Mouse (Mus musculus) T-helper 1 cell (primary cell): ENCODE results near the gene Tes3-ps.

Experiments used
- in situ Hi-C: fragments of 300-600 bp; cut with MboI, MseI; formaldehyde crosslinking; loops from one replicate; pipeline ENCODE4 v1.15.1; 2025; ENCODE audit warnings: high pct_unique_total_duplicates

Gene Tes3-ps

DNA sequence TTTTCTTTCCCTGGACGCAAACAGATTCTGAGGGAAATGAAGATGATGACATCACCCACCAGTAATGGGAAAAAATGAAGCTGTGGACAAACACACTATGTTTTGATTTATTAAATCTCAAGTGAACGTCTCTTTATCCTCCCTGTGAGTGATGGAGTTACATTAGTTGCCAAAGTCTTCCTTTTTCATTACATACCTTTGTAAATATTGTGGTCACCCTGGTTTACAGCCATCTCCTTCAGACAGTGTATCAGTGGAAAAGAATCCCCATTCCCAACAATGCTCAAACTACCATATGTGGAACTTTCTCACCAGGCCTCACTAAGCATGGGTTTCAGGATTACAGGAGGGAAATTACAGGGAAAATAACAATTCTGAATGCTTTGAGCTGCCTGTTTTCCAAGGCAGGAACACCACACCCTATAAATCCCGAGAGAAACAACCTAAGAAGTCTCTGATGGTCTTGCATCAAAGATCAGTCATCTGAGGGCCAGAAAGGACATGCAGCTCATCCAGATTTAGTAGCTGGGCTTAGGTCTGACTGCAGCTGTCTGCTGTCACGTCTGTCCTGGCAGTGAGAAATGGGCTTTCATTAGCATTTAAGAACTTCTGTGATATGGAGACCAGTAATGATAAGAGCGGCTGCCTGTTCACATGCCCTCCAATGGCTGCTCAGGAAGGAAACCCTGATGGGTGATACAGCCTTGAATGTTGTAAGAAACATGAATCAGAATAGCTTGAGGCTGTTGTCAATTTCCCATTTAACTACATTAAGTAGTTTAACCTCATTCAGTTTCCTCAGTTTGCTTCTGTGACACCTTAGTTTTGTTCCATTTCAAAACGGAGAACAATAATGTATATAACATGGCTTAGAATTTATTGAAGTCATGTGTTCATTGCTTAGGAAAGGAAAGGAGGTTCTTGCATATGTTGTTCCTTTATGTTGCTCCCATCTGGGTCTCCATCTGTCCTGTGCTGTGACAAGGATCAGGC is at the start of gene Tes3-ps:
Gene Tes3-ps, plus strand, starts transcription at position 943 of the 993 bp plus-strand sequence.
- in situ Hi-C loops: no loop called here

DNA sequence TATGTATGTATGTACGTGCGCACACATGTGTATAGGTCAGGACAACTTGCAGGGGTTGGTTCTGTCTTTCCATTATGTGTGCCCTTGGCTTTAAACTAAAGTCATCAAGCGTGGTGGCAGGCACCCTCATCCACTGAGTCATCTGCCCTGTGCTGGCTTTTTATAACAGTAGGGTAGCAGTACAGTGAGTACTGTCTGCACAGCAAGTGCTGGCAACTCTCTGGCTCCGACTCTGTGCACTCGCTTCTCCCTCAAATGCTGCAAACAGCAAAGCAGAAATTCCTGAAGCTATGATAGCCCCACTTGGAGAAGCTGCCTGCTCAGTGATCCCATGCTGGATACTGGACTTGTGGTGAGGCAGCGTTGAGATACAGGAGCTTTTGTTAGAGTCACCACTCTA is 48.7 kb upstream of the Tes3-ps start:
- in situ Hi-C loops: no loop called here

DNA sequence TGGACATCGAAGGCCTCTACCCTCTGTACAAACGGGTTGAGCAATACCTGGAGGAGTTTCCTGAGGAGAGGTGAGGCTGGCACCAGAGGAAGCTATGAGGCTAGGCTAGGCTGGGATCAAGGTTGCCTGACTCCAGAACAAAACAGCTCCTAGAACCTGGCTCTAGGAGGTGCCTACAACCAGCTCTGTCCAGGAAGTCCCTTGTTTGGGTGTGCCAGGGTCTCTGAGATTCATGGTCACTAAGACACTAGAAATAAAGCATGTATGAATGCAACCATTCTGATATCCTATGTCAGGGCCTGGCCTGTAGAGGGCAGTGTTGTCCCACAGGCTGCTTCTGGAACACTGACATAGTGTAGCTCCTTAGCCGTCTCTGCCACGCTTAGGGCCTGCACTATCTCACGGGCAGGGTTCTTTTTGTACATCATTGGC is 43.8 kb upstream of the Tes3-ps start:
- in situ Hi-C loops: no loop called here

DNA sequence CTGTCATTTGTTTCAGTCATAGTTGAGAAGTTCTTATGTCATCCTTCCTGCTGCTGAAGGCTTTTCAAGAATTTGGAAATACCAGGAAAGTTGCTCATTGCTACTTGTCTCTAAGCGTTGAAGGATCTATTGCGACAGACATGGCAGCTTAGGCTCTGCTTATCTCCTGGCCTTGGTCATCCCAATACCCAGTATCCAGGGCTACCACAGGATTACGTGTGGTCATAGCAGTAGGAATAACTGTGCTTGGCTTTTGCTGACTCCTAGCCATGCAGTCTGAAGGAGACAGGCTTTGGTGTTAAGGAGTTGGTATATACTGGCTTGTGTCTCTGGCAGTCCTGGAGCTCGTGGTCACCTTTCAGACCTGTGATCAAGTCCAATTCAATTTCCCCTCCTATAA is 32.8 kb upstream of the Tes3-ps start:
- in situ Hi-C loops: loop anchor here (10.0 kb wide), 1 partner anchor 185 kb away; no protein-coding TSS in a partner anchor

DNA sequence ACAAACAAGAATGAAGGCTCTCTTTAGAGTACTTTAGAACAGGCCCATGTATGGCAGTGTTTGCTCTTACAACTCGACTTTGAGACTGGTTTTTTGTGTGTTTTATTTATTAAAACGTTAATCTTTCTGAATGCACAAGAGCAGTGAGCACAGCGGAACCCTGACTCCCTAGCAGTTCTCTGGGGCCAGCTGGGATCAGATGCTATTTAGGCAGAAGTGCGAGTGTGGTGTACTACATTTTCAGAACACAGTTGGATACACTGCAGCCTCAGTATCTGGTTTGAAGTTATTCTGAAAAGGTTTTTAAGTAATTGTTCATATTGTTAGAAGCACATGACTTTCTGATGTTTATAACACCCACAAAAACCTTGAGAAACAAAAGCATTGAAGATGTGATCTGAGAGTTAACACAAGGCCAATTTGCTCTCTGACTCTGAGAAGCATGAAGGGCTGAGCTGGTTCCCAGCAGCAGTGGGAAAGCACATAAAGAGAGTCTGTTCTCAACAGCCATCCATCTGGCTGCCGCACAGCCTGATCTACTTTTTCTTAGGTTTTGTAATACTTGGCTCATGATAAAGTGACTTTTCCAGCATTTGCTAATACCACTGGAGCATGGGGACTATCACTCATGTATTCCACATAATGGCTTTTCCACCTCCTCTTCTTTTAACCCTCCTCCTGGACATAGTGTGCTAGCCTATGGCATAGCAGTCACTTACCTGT is 32.3 kb upstream of the Tes3-ps start:
- in situ Hi-C loops: loop anchor here (10.0 kb wide), 1 partner anchor 184 kb away; no protein-coding TSS in a partner anchor

DNA sequence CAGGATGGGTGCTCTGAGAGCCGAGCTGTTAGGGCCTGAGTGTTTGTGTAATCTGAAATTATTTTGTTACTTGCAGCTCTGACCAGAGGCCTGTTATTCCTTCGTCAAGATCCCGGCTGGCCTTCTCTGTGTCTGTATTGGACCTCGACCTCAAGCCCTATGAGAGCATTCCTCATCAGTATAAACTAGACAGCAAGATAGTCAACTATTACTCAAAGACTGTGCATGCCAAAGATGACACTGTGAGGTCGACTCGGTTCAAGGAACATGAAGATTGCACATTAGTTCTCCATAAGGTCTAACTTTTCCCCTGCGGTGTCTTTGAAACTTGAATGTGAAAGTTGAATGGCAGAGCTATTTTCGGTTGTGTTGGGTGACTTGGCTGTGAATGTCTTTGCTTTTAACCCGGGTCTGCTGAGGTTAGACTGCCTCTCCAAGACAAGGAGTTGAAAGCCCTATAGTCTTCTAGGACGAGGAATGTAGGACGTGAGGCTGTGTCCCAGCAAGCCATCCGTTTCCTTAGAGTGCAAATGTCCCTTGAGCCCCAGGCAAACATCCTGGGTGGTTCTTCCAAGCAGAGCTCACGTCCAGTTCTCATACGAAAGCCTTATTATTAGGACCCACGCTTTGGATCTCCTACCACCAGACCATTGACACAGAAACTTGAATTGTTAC is 31.5 kb upstream of the Tes3-ps start:
- in situ Hi-C loops: loop anchor here (10.0 kb wide), 1 partner anchor 183 kb away; no protein-coding TSS in a partner anchor

DNA sequence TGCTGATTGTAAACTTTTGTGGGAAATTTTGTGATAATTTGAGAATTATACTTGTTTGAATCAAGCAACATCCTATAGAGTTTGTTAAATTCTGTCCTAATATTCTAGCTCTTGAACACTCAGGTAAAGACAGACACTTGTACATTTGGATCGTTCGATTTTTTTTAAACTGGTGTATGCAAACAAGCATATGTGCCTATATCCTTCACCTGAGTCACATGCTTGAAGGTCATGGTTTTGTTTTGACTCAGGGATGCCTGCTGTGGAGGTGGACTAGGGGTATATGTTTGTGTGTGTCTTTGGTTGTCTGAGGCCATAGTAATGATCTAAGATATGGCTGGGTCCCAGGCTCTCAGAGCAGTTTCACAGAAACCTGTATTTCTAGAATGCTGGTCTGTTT is 30.2 kb upstream of the Tes3-ps start:
- in situ Hi-C loops: loop anchor here (10.0 kb wide), 1 partner anchor 182 kb away; no protein-coding TSS in a partner anchor

DNA sequence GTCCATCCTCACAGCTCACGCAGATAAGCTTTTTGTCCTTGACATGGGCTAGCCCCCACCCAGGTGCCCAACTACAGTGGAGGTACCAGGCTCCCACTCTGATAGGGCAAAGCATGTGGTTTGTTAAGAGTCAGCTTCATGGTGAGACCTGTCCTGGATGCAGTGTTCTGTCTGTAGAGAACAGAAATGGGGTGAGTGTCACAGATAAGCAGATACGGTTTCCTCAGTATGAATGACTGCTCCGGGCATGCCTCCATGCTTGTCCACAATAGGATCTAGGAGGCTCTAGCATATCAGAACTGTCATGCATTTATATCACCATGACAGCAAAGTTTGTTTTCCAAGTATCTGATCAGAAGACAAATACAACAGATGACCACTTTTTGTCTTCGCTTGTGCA is 27.2 kb upstream of the Tes3-ps start:
- in situ Hi-C loops: loop anchor here (10.0 kb wide), 1 partner anchor 179 kb away; no protein-coding TSS in a partner anchor

DNA sequence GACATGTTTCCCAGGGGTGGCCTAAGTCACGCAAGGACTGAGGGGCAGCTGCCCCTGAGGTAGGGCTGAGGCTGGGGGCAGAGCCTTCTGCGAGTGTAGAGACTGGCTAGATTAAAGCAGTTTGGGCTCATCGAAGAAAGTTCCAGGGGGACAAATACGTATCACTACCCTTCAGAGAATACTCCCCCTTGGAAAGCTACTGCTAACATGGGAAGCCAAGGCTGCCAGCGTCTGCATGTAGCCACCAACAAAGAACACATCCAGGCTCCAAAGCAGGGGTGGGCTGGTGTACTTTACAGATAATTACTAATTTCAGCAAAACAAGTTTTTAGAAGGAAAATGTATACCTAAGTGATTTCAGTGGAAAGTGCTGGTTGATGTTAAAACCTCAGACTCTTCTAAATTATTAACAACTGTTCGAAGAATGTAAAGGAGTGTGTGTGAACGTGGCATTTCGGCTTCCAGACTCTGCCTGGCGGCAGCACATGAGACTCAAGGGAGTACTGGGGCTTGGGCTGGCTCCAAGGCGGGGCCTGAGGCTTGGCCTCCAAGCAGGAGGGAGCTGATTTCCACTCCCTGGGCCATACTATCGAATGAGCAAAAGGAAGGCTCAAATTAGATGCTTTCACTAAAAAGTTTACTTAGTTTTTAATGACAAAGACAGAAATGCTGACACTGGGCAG is 26.6 kb upstream of the Tes3-ps start:
- in situ Hi-C loops: loop anchor here (10.0 kb wide), 1 partner anchor 178 kb away; no protein-coding TSS in a partner anchor

DNA sequence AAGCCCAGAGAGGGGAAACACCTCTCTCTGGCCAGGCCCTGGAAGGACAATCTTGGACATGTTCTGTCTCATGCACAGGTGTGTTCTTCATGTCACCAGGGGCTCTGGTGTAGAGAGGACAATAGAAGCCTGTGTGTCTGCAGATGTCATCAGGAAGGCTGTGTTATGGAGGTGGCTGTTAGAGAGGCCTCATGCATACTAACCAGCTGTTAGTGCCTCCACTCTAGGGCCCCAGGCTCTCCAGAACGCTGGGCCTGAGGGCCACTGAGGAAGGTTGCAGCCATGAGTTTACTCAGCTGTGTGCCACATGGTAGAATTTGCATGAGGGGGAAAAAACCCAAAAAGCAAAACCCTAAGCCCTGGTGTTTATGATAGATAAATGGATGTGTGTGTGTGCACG is 25.5 kb upstream of the Tes3-ps start:
- in situ Hi-C loops: loop anchor here (10.0 kb wide), 1 partner anchor 177 kb away; no protein-coding TSS in a partner anchor

DNA sequence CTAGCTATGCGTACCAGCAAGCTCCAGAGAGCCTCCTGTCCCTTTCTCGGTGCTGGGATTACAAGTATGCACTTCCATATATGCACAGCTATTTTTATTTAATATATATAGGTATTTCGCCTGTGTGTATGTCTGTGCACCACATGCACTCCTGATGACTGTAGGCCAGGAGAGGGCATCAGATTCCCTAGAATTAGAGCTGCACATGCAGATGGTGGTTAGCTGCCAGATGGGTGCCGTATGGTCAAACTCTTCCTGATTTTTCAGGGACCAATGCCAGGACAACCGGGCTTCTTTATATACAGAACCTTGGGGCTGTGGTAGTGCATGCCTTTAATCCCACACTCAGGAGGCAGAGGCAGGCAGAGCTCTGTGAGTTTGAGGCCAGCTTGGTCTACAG is 24.1 kb upstream of the Tes3-ps start:
- in situ Hi-C loops: loop anchor here (10.0 kb wide), 1 partner anchor 176 kb away; no protein-coding TSS in a partner anchor

DNA sequence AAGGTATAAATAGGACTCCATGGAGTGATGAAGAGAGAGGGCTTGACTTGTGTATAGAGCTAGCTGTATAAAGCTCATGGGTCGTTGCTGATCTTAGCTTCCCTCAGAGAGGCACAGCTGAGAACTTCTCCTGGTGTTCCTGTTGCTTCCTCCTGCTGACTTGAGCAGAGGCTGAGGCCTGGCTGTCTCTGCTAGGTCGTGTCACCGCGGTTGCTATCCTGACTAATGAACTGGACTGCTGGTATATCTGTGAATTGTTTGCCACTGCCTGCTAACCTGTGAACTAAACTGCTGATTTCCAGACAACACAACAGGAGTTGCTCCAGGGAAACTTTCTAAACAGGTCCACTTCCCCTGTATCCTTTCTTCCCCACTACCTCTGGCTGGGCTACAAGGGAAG is 22.8 kb upstream of the Tes3-ps start:
- in situ Hi-C loops: no loop called here

DNA sequence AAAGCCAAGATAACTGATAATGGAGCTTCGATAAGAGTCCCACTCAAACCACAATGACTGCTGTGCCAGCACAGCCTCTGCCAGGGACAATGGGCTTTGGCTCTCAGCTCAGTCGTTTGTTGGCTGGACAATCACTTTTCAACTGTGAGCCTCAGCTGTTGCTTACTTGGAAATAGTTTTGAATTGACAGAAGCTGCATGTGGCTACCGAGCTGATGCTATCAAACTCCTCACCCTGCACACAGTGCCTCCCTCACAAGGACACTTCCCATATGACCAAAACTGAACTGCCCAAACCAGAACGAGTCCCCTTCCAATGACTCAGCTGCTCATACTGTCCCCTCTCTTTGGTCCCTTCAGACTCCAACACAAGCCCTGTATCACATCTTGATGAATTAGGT is 22.3 kb upstream of the Tes3-ps start:
- in situ Hi-C loops: no loop called here

DNA sequence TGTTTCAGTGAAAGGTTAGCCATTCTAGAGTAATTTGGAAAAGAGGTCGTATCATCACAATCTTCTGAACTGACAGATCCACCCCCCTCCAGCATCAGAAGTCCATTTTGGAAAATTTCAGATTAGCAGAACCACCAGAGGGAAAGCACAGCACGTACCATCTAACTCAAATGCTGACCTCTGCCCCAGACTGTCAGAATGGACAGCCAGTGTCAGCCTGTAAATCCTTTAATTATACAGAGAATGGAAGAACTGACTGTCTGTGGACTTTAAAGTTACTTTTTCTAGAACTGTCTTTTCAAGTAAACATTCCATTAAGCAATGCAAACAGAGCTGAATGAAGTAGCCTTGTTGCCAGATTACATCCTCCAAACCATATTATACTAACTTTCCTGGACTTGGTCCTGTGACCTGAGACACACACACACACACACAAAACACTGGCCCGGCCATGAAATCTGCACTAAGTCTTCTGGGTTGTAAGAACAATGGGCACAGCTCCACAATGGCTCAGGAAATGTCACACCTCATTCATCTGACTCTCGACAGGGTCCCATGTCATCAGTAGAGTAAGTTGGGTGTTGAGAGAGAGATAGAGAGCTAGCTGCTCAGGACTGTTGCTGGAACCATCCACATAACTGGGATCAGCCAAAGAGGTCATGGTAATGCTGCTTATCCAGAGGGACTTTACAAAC is 21.0 kb upstream of the Tes3-ps start:
- in situ Hi-C loops: no loop called here

DNA sequence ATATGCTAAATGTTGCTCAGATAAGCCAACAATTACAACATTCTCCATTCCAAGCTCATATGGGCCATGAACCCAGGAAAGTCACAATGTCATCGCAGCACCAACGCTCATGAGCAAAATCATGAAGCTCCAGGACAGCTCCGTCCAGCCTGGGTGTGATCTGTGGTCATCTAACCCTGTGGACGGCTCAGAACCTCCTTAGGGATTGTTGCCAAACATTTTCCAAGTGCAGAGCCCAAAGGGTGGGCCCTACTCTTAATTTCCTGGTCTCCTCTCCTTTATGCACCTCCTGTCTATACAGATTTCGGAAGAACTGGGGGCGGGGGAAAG is 20.5 kb upstream of the Tes3-ps start:
- in situ Hi-C loops: no loop called here

DNA sequence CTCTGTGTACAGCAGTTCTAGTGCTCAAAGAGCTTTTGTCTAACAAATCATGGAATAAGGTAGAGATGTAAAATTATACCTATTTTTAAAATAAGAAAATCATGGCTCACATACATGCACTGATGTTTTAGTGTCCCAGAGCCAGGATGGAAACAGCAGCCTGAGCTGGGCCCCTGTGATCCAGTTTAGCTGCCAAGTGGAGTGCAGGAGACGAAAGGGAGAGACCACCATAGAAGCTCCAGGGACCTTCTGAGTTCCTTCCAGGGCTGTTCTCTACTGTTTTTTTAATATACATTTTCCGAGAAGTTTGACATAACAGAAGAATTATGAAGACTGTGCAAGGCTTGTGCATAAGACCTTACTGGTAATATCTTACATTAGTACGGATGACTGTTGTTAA is 15.2 kb upstream of the Tes3-ps start:
- in situ Hi-C loops: no loop called here

DNA sequence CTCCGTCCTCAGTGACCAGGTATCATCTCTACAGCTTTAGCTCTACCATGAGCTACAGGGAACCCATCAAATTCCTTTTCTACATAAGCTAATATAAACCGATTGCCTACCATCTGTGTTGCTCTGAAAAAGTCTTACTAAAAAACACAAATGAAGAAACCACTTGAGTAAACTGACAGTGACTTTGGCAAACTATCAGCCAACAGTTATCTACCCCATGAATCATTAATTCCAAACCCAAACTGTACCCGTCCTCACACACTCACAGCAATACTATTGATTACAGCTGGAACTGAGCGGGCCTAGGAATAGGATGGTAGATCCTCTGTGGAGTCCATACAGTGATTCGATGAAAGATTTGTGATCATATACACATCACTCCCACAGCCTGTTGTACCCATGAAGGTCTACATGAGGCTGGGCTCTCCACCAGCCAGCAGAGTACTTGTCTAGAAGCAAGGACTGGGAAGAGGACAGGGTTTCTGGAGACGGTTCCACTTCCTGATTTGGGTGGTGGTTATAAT is 14.2 kb upstream of the Tes3-ps start:
- in situ Hi-C loops: no loop called here

DNA sequence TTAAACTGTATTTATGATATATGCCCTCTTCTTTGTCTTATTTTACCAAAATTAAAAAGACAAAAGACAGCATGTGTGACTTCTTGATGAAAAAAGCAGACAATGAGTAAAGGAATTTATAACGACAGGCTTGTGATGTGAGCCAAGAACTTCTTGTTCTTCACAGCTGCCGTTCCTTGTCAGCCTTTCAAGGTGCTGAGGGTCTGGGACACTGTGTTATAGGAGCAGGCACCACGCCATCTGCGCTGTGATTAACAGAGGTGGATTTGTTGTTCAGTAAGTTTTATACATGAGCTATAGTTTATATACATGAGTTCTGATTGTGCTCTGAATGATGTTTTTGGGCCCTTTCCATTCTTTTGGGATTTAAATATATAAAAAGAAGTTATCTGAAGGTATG is 13.7 kb upstream of the Tes3-ps start:
- in situ Hi-C loops: no loop called here

DNA sequence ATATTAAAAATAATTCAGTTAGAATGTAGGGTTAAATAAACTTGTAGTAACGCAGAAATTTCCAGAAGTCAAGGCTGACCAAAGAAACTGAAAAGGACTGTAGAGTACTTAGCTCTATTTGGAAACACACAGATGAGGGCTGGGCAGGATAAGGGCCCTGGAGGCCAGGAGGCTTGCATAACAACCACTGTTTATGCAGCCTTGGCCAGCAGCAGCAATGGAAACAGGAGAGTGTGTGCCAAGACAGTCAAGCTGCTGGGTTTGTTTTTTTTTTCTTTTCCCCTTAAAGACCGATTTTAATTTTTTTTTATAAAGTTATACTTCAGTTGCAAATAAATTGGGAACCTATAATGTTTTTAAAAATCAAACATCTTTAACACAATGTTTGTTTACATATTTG is 13.1 kb upstream of the Tes3-ps start:
- in situ Hi-C loops: no loop called here

DNA sequence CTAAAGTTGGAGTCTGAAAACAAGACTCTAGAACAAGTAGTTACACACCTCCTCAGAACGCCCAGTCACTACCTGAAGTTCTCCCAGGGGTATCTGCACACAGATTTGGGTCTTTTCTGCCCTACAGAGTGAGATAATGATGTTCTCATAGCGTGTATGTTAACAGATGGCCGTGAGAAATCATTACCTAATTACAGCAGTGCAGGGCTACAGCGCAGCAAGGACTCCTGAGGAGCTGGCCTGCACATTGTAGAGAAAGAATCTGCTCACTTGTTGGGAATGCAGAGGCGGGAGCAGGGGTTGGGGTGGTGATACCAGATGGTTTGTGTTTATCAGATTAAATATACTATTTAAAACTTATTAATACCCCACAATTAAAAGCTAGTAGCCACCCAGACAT is 12.6 kb upstream of the Tes3-ps start:
- in situ Hi-C loops: no loop called here
